Mouse (Mus musculus): ENCODE results near the gene Apba2.

GRCm38 (mm10) chr7:64696521-64697281, 195.2 kb downstream of the Apba2 start:
- TF ChIP-seq CTCF (IDR thresholded peaks at IDR 0.05; ENCODE audit: control insufficient read depth, insufficient read depth, low read length) (no peak), POLR2A (IDR thresholded peaks at IDR 0.05; ENCODE audit: borderline replicate concordance, control insufficient read depth, low read depth, low read length) (no peak)

All from bone marrow, adult 2 months (tissue).